Mouse (Mus musculus) embryonic fibroblast, embryonic 13.5 days (primary cell): Measurements from ENCODE around the gene Sft2d2.

ENCODE experiments used
- CTCF ChIP-seq: IDR thresholded peaks from 2 replicates; pipeline ENCODE4 v1.5.1; 2011; ENCODE audit warnings: mild to moderate bottlenecking, control low read depth, low read length, moderate library complexity, borderline replicate concordance; ENCODE audit not compliant: insufficient read depth
- POLR2A ChIP-seq: IDR thresholded peaks from 2 replicates; pipeline ENCODE4 v1.6.1; 2011; ENCODE audit warnings: low read depth, mild to moderate bottlenecking, control low read depth, low read length, moderate library complexity

GRCm38 (mm10) chr1:165198951-165199350, 4.7 kb upstream of the Sft2d2 start:
- TF ChIP-seq CTCF (no peak), POLR2A (no peak)
